8 mouse cellular contexts compared by ENCODE assay signal in the genomic region with DNA sequence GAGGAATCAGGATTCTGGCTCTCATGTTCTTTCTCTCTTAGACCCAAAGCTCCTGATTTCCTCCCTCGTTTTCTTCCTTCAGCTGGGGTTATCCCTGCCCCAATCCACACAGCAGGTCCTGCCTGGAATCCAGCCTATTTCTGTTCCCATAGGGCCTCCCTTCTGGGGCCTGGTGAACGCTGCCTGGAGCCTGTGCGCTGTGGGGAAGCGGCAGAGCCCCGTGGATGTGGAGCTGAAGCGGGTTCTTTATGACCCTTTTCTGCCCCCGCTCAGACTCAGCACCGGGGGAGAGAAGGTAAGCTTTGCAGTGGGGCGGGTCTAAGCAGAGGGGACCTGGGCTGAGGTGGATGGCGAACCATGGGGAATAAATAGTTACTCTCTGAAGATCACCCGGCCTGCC. TPM values are rescaled to one million over a fixed set of nuclear protein-coding genes. Genes with fewer than 3 reads are reported as not detected.
A peak's percentile ranks its signal among the peaks of the same experiment; 100 is the strongest.
DNase-seq lines count a peak whose midpoint lies in the region; ATAC-seq and TF ChIP-seq lines count a peak whose summit lies in the region.

No protein-coding gene starts in this region.

- peaks cover 13% of the 10 kb centered on the region for H3K4me1 ChIP-seq in kidney, postnatal 0 days (replicated peaks; ENCODE audit: insufficient read depth, low read length)
- H3K4me1 ChIP-seq in embryonic facial prominence, embryonic 15.5 days: peaks cover 45% of the 10 kb centered on the region
- H3K4me1 ChIP-seq in hindbrain, embryonic 14.5 days (replicated peaks; ENCODE audit: control insufficient read depth, insufficient read depth, low read length): peaks cover 28% of the 10 kb centered on the region
- peaks cover 17% of the 10 kb centered on the region for H3K4me1 ChIP-seq in neural tube, embryonic 14.5 days (ENCODE audit: control insufficient read depth, insufficient read depth, low read length)

- peaks cover 16% of the 10 kb centered on the region for H3K27me3 ChIP-seq in kidney, postnatal 0 days (ENCODE audit: insufficient read depth, low read length)
- peaks cover 24% of the 10 kb centered on the region for H3K27me3 ChIP-seq in embryonic facial prominence, embryonic 15.5 days
- H3K27me3 ChIP-seq in hindbrain, embryonic 14.5 days (ENCODE audit: control insufficient read depth, insufficient read depth, low read length): peaks cover 13% of the 10 kb centered on the region
- peaks cover 7% of the 10 kb centered on the region; the same call in 1 of the 2 replicates for H3K27me3 ChIP-seq in neural tube, embryonic 14.5 days (ENCODE audit: control insufficient read depth, insufficient read depth, low read length)

- H3K36me3 ChIP-seq in kidney, postnatal 0 days (ENCODE audit: insufficient read depth, low read length): no peaks in the 10 kb centered on the region
- no peaks in the 10 kb centered on the region for H3K36me3 ChIP-seq in embryonic facial prominence, embryonic 15.5 days
- H3K36me3 ChIP-seq in hindbrain, embryonic 14.5 days (replicated peaks; ENCODE audit: control insufficient read depth, insufficient read depth): no peaks in the 10 kb centered on the region
- no peaks in the 10 kb centered on the region for H3K36me3 ChIP-seq in neural tube, embryonic 14.5 days (ENCODE audit: control insufficient read depth, insufficient read depth, low read length)

- H3K9me3 ChIP-seq in kidney, postnatal 0 days (replicated peaks; ENCODE audit: low read length): no peaks in the 10 kb centered on the region
- H3K9me3 ChIP-seq in embryonic facial prominence, embryonic 15.5 days (replicated peaks): no peaks in the 10 kb centered on the region
- no peaks in the 10 kb centered on the region for H3K9me3 ChIP-seq in hindbrain, embryonic 14.5 days (ENCODE audit: control insufficient read depth, low read length)
- H3K9me3 ChIP-seq in neural tube, embryonic 14.5 days (ENCODE audit: control insufficient read depth, low read length): no peaks in the 10 kb centered on the region

- no peak for TF ChIP-seq CTCF in kidney, postnatal 0 days (IDR thresholded peaks at IDR 0.05; ENCODE audit: low read depth)

- peak overlapping the region; percentile 58 for H3K4me2 ChIP-seq in kidney, postnatal 0 days (ENCODE audit: low read length)
- peak overlapping the region; percentile 90 for H3K4me2 ChIP-seq in embryonic facial prominence, embryonic 15.5 days (replicated peaks)
- peak overlapping the region; percentile 91 for H3K4me2 ChIP-seq in hindbrain, embryonic 14.5 days (replicated peaks)
- peak overlapping the region; percentile 85 for H3K4me2 ChIP-seq in neural tube, embryonic 14.5 days (ENCODE audit: low read depth, low read length)

- peak overlapping the region; percentile 36; the same call in 1 of the 2 replicates for H3K9ac ChIP-seq in kidney, postnatal 0 days (ENCODE audit: low read depth, low read length)
- H3K9ac ChIP-seq in embryonic facial prominence, embryonic 15.5 days: peak overlapping the region; percentile 28; the same call in 1 of the 2 replicates
- peak overlapping the region; percentile 31 for H3K9ac ChIP-seq in hindbrain, embryonic 14.5 days
- H3K9ac ChIP-seq in neural tube, embryonic 14.5 days (replicated peaks; ENCODE audit: low read depth, low read length): peak overlapping the region; percentile 30; the same call in 1 of the 2 replicates

- peak overlapping the region; percentile 20; the same call in 1 of the 2 replicates for H3K27ac ChIP-seq in kidney, postnatal 0 days
- H3K27ac ChIP-seq in embryonic facial prominence, embryonic 15.5 days (replicated peaks): 0 out of 2 replicates have a peak overlapping the region, but pooled peaks have one; percentile 44
- H3K27ac ChIP-seq in hindbrain, embryonic 14.5 days: 0 out of 2 replicates have a peak overlapping the region, but pooled peaks have one; percentile 7
- H3K27ac ChIP-seq in neural tube, embryonic 14.5 days (ENCODE audit: low read depth, low read length): peak overlapping the region; percentile 30; the same call in 1 of the 2 replicates

- DNase-seq in kidney, postnatal 0 days (ENCODE audit: low spot score): no peak
- DNase-seq in kidney, adult 8-10 months: no peak
- DNase-seq in hindbrain, embryonic 14.5 days (ENCODE audit: low spot score): no peak
- no peak for DNase-seq in ovary, postnatal 10 days (ENCODE audit: low spot score)
- DNase-seq in embryo, embryonic 10.5 days (ENCODE audit: low spot score): no peak
- no peak for DNase-seq in adrenal gland, adult 18-20 months (ENCODE audit: low spot score in 2 of 2)

- no peak for ATAC-seq in kidney, postnatal 0 days (replicated peaks; ENCODE audit: low FRiP score, low read depth)
- no peak for ATAC-seq in embryonic facial prominence, embryonic 15.5 days (ENCODE audit: insufficient number of reproducible peaks, low FRiP score, low TSS enrichment, low read depth)
- no peak for ATAC-seq in hindbrain, embryonic 14.5 days (ENCODE audit: low FRiP score)
- no peak for ATAC-seq in neural tube, embryonic 14.5 days (ENCODE audit: low read depth)

- H3K4me3 ChIP-seq in kidney, postnatal 0 days (replicated peaks; ENCODE audit: low read depth, low read length): peak overlapping the region; percentile 25; the same call in 1 of the 2 replicates
- H3K4me3 ChIP-seq in embryonic facial prominence, embryonic 15.5 days (replicated peaks): peak overlapping the region; percentile 47
- H3K4me3 ChIP-seq in hindbrain, embryonic 14.5 days (replicated peaks; ENCODE audit: low read length): peak overlapping the region; percentile 53
- peak overlapping the region; percentile 22 for H3K4me3 ChIP-seq in neural tube, embryonic 14.5 days (ENCODE audit: low read depth, low read length)

- 28% methylated on average over 11 of the region's 11 CpGs for WGBS in kidney, postnatal 0 days
- 26% methylated on average over 11 of the region's 11 CpGs for WGBS in embryonic facial prominence, embryonic 15.5 days
- WGBS in hindbrain, embryonic 14.5 days: 29% methylated on average over 11 of the region's 11 CpGs
- WGBS in neural tube, embryonic 14.5 days: 24% methylated on average over 11 of the region's 11 CpGs

RNA-seq across cellular contexts. Expression of gene Car11, which starts 1.4 kb away (rescaled TPM):
- 7.5 and 8.9 TPM in 2 replicates for polyA plus RNA-seq in kidney, postnatal 0 days (2015; fragmentation: Nextera tagmentation; extraction: Ambion mirVana)
- 17.2 and 17.7 TPM in 2 replicates for polyA plus RNA-seq in embryonic facial prominence, embryonic 15.5 days (2015; fragmentation: Nextera tagmentation; extraction: Ambion mirVana)
- 28.2 and 29.0 TPM in 2 replicates for polyA plus RNA-seq in hindbrain, embryonic 14.5 days (2014; fragmentation: Nextera tagmentation; extraction: Ambion mirVana)
- polyA plus RNA-seq in neural tube, embryonic 14.5 days (2014; fragmentation: Nextera tagmentation; extraction: Ambion mirVana): 31.9 and 32.8 TPM in 2 replicates
- 10 to 100 TPM; 15.8 to 16.9 TPM for total RNA-seq in adrenal gland, adult 18-20 months (2021)

RNA-seq across cellular contexts. Expression of gene Dbp, which starts 3.8 kb away (rescaled TPM):
- 8.4 and 8.6 TPM in 2 replicates for polyA plus RNA-seq in kidney, postnatal 0 days (2015; fragmentation: Nextera tagmentation; extraction: Ambion mirVana)
- polyA plus RNA-seq in embryonic facial prominence, embryonic 15.5 days (2015; fragmentation: Nextera tagmentation; extraction: Ambion mirVana): 6.8 and 7.0 TPM in 2 replicates
- polyA plus RNA-seq in hindbrain, embryonic 14.5 days (2014; fragmentation: Nextera tagmentation; extraction: Ambion mirVana): 3.5 and 3.9 TPM in 2 replicates
- 2.5 and 2.6 TPM in 2 replicates for polyA plus RNA-seq in neural tube, embryonic 14.5 days (2014; fragmentation: Nextera tagmentation; extraction: Ambion mirVana)
- total RNA-seq in adrenal gland, adult 18-20 months (2021): 10 to 100 TPM; 64.8 to 96.6 TPM

RNA-seq across cellular contexts. Expression of gene Sec1, which starts 6.9 kb away (rescaled TPM):
- 0.13 and 0.32 TPM in 2 replicates for polyA plus RNA-seq in kidney, postnatal 0 days (2015; fragmentation: Nextera tagmentation; extraction: Ambion mirVana)
- 9.6 and 11.1 TPM in 2 replicates for polyA plus RNA-seq in embryonic facial prominence, embryonic 15.5 days (2015; fragmentation: Nextera tagmentation; extraction: Ambion mirVana)
- 0.22 and 0.40 TPM in 2 replicates for polyA plus RNA-seq in hindbrain, embryonic 14.5 days (2014; fragmentation: Nextera tagmentation; extraction: Ambion mirVana)
- polyA plus RNA-seq in neural tube, embryonic 14.5 days (2014; fragmentation: Nextera tagmentation; extraction: Ambion mirVana): 0.13 and 0.54 TPM in 2 replicates
- under 1 TPM; 0.23 to 0.35 TPM for total RNA-seq in adrenal gland, adult 18-20 months (2021)

RNA-seq across cellular contexts. Expression of gene Rpl18, which starts 14.2 kb away (rescaled TPM):
- 1,049 and 1,142 TPM in 2 replicates for polyA plus RNA-seq in kidney, postnatal 0 days (2015; fragmentation: Nextera tagmentation; extraction: Ambion mirVana)
- polyA plus RNA-seq in embryonic facial prominence, embryonic 15.5 days (2015; fragmentation: Nextera tagmentation; extraction: Ambion mirVana): 1,062 and 1,100 TPM in 2 replicates
- polyA plus RNA-seq in hindbrain, embryonic 14.5 days (2014; fragmentation: Nextera tagmentation; extraction: Ambion mirVana): 578 and 674 TPM in 2 replicates
- 603 and 609 TPM in 2 replicates for polyA plus RNA-seq in neural tube, embryonic 14.5 days (2014; fragmentation: Nextera tagmentation; extraction: Ambion mirVana)
- 100 to 1,000 TPM; 934 to 965 TPM for total RNA-seq in adrenal gland, adult 18-20 months (2021)

RNA-seq across cellular contexts. Expression of gene Sphk2, which starts 16.7 kb away (rescaled TPM):
- 20.8 and 22.3 TPM in 2 replicates for polyA plus RNA-seq in kidney, postnatal 0 days (2015; fragmentation: Nextera tagmentation; extraction: Ambion mirVana)
- 38.4 and 43.4 TPM in 2 replicates for polyA plus RNA-seq in embryonic facial prominence, embryonic 15.5 days (2015; fragmentation: Nextera tagmentation; extraction: Ambion mirVana)
- 16.7 and 20.0 TPM in 2 replicates for polyA plus RNA-seq in hindbrain, embryonic 14.5 days (2014; fragmentation: Nextera tagmentation; extraction: Ambion mirVana)
- polyA plus RNA-seq in neural tube, embryonic 14.5 days (2014; fragmentation: Nextera tagmentation; extraction: Ambion mirVana): 15.6 and 19.1 TPM in 2 replicates
- 10 to 100 TPM; 37.7 to 42.0 TPM for total RNA-seq in adrenal gland, adult 18-20 months (2021)
